Mouse (Mus musculus) adrenal gland (tissue): ENCODE measurements around the gene Rapgef2.
"Not testable (repeated sequence)": the region's sequence is repeated elsewhere in the genome, so short reads cannot be mapped to it uniquely, and the experiment has no call there.

Source experiments
- intact Hi-C: fragments of 180-260 bp; cut with DNase I; formaldehyde crosslinking; loops from one replicate; pipeline ENCODE4 v1.15.1; 2025

Rapgef2 gene

DNA sequence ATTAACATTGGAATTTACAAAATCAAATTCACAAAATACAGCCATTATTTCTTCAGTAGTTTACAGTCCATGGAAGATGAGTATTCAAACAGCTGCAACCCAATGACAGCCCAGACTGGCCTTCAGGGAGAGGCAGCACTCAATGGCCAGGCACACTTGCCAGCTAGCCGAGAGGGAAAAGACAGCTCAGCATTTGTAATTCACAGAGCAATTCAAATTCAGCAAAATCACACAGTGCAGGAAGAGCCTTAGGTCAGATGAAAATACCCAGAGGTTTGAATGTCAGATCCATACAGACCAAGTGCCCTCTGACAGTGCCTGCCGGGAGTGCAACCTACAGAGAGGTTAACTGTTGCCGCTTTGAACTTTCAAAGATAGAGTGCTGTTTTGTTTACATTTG, 107.6 kb downstream of the Rapgef2 start:
- intact Hi-C loops: loop anchor here (5.0 kb wide), 1 partner anchor 36 kb away; no protein-coding TSS in a partner anchor

DNA sequence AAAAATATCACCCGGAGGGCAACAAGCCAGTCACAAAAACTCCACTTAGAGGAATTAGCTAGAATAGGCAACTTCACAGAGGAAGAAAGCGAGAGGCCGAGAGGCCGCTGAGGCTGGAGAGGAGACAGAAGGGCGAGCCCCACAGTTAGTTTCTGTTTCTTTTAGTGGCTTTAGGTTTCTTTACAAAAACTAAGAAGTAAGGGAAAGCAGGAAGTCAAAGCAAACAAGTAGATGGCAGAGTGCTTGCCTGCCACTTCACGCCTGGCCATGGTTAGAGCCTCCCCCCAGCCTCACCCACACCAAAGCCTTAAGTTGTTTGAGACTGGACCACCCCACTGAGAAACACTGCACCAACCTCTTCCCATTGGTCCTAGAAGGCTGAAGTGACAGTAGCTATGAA, 108.2 kb downstream of the Rapgef2 start:
- intact Hi-C loops: loop anchor here (5.0 kb wide), 1 partner anchor 36 kb away; no protein-coding TSS in a partner anchor

GRCm38 (mm10) chr3:79177136-79177870, 109.0 kb downstream of the Rapgef2 start:
- intact Hi-C loops: loop anchor here (5.0 kb wide), 1 partner anchor 35 kb away; no protein-coding TSS in a partner anchor

DNA sequence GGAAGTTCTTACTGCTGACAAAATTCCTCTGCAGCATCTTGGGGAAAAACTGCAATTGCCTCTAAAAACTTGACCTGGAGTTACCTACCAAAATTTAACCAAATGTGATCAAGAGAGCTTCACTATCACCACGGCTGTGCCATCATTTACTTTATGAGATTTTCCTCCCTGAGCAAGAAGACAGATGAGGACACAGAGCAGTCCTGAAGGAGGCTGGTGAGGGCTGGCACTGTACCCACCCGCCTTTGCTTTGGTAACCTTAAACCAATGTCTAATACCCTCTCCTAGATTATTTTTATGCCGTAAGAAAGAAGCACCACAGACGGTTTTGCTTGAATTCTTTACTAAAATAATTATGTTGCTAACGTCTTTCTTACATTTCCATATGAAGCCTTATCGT, 112.1 kb downstream of the Rapgef2 start:
- intact Hi-C loops: no loop called here

- intact Hi-C loops: no loop called here
Measured at GRCm38 (mm10) chr3:79173291-79173690, 113.0 kb downstream of the Rapgef2 start.

GRCm38 (mm10) chr3:79171146-79171545, 115.2 kb downstream of the Rapgef2 start:
- intact Hi-C loops: not testable (repeated sequence)

GRCm38 (mm10) chr3:79168168-79168827, 118.0 kb downstream of the Rapgef2 start:
- intact Hi-C loops: no loop called here

DNA sequence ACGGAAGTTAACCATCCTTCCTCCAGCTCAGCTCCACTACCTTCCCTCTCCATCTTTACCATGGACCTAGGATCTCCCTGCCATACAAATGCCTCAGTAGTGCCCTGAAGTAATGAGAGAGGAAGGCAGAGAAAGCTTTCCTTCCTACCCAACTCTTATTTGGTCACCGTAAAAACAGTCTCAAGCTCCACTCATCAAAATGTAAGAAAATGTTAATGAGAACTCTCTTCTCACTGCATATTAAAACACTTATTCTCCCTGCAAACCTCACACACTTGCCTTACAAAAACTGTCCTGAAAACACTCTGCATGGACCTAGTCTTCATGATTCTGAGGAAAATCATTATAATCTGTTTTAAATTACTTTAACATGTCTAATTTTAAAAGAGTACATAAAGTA, 118.7 kb downstream of the Rapgef2 start:
- intact Hi-C loops: no loop called here

DNA sequence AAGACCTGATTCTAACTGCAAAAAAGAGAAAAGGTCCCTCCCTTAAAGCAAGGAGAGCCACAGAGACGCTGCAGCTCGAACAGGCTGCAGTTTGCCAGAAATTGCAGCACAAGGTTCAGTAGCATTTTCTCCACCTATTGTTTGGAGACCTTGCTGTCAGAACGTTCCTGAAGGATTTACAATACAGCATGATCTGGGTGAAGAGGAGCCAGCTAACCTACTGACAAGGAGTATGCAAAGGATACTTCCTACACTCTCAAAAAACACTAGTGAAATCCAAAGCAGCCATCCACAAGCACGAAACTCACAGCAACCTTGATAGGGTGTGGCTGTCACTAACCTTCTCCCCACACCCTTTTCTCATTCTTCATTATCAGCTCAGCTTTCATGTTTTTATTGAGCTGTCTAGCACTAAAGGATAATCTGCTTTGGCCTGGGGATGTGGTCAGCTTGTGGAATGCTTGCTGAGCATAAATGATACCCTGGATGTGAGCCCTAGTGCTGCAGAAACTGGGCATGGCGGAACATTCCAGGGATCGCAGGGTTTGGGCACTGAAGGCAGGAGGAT, 124.4 kb downstream of the Rapgef2 start:
- intact Hi-C loops: no loop called here

- intact Hi-C loops: no loop called here
Measured at GRCm38 (mm10) chr3:79161093-79161723, 125.1 kb downstream of the Rapgef2 start.

DNA sequence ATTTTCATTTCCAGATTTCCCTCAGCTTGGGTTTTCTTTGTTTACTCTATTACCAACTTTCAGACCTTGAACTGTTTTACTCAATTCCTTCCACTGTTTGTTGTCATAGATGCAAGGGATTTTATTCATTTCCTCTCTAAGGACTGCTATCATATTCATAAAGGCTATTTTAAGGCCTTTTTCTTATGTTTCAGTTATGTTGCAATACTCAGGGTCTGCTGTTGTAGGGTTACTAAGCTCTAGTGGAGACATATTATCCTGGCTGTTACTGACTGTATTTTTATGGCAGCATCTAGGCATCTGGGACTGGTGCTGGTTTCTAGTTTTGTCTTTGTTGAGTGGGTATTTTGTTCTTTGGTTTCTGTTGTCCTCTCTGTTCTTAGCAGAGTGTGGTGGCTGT, 128.1 kb downstream of the Rapgef2 start:
- intact Hi-C loops: no loop called here

- intact Hi-C loops: no loop called here
Measured at GRCm38 (mm10) chr3:79153039-79153487, 133.3 kb downstream of the Rapgef2 start.

DNA sequence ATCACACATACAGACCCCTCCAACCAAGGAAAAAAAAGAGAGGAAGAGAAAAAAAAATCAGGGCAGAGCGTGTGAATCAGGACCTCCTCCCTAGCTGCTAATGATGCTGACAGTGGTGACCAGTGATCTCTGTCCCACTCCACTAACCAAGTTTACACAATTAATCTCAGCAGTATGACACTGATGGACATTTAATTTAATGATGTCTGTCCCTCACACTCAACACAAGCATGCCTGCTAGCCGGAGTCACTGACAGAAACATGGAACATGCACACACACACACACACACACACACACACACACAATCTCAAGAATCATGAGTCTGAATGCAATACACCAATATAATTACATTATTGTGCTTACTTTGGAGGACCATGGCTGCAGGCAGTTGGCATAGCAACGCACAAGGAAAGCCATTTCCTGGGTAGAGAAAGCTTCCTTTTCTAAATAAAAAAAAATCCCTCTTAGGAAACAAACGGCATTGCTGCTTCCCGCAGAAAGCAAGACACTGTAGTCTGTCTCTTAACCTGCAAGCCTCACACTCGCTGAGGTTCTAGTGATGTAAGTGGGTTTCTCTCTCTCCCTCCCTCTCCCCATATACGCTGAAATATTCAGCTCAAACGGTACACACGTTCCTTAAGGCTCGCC, 140.8 kb downstream of the Rapgef2 start:
- intact Hi-C loops: no loop called here

- intact Hi-C loops: loop anchor here (5.0 kb wide), 1 partner anchor 32 kb away; no protein-coding TSS in a partner anchor
Measured at GRCm38 (mm10) chr3:79144672-79145406, 141.5 kb downstream of the Rapgef2 start.

DNA sequence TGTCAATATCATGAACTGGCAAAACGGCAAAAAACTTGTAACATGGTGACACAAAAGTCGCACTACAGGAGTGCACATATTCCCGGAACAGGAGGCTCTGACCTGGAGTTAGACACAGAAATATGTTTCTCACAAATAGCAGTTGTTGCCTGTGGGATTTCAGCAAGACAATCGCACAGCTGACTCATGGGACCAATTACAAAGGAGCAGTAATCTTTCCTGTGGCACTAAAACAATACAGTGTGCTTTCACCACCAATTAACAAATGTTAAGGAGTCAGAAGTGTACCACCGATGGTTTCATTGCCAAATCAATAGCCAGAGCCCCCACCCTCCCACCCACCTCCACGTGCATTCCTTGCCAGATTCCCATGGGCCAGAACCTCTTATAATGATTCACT, 142.2 kb downstream of the Rapgef2 start:
- intact Hi-C loops: loop anchor here (5.0 kb wide), 1 partner anchor 33 kb away; no protein-coding TSS in a partner anchor

- intact Hi-C loops: no loop called here
Measured at GRCm38 (mm10) chr3:79139245-79139644, 147.1 kb downstream of the Rapgef2 start.

GRCm38 (mm10) chr3:79138601-79139000, 147.7 kb downstream of the Rapgef2 start:
- intact Hi-C loops: no loop called here

GRCm38 (mm10) chr3:79130991-79131390, 155.3 kb downstream of the Rapgef2 start:
- intact Hi-C loops: no loop called here

DNA sequence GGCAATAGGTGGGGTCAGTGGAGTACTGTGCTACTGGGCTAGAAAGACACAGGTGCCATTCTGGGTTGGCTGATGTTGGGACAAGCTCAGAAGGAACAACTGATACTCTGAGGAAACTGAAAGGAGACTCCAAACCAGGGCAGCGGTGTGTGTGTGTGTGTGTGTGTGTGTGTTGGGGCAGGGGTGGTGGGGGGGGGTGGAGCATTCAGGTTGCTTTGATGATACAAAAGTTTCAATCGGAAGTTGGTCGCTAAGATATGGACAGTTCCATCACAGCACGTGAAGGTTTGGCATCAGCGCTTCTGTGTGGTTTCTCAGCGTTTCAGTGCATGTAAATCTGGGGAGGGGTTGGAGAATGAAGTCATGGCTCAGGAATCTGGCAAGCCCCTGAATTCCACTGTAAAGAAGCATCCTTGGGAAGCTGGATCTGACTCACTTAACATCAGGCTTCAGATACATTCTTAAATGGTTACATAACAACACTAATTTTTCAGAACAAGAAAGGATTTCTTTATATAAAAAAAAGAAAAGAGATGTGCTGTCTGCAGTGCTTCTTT, 157.2 kb downstream of the Rapgef2 start:
- intact Hi-C loops: no loop called here

DNA sequence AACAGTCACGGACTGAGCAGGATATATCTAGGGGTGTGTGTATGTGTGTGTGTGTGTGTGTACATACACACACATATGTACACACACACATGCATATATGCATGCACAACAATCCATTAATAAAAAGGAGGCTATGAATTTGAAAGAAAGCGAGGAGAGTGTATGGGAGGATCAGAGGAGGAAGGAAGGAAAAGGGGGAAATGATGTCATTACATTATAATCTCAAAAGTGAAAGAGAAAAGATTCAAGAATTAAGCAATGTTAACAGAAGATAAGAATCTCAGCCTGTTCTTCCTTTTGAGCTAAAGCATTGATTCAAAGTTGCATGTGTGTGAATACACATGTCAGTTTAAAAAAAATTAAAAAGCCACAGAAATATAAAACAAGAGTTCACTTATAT, 158.5 kb downstream of the Rapgef2 start:
- intact Hi-C loops: no loop called here
